Mouse (Mus musculus) megakaryocyte-erythroid progenitor cell, adult 5-6 weeks (primary cell): ENCODE data around the gene Gpr179. TPM values are rescaled to one million over a fixed set of nuclear protein-coding genes. Genes with fewer than 3 reads are reported as not detected.

ENCODE experiments used
- ATAC-seq: replicated peaks from 2 replicates; pipeline ENCODE4 v1.8.0; 2016; ENCODE audit warnings: mild to moderate bottlenecking, inconsistent platforms; ENCODE audit not compliant: severe bottlenecking, poor library complexity, low FRiP score, low TSS enrichment
- total RNA-seq, 2 experiments: library from RNA; stranded (forward) in 1 of 2; stranded (reverse) in 1 of 2; fragments of 200-1000, 215-1000 nt in 1 of 2; fragments of >200 nt in 1 of 2; fragmentation: Nextera tagmentation in 1 of 2; gene quantifications; 2 replicates each; pipeline ENCODE4 v1.2.3; 2014 to 2017

The Gpr179 gene
- total RNA-seq, 2 experiments from 2014 or later = not detected

DNA sequence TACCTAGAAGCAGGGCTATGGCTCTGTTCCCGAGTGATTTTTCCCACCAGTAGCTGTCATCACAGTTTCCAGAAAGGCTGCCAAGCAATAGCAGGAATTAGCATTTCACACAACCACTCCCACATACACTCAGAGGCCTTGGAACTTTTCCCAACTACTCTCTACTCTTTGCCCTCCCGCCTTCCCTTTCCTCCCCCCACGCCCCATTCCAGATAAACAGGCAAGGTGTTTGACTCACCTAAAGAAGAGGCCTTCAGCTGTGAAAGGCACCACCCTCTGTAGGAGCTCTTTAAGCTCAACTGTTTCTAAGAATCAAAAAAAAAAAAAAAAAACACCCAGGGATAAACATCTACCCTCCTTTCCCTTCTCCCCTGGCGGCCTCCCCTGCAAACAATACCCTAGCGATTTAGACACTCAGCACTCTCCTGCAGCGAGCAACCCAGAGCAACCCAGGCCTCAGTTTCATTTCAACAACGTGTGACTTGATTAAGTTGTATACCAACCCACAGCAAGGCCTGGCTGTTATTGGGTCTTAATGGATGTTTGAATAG is 49.6 kb downstream of the Gpr179 start:
- no peak for ATAC-seq

DNA sequence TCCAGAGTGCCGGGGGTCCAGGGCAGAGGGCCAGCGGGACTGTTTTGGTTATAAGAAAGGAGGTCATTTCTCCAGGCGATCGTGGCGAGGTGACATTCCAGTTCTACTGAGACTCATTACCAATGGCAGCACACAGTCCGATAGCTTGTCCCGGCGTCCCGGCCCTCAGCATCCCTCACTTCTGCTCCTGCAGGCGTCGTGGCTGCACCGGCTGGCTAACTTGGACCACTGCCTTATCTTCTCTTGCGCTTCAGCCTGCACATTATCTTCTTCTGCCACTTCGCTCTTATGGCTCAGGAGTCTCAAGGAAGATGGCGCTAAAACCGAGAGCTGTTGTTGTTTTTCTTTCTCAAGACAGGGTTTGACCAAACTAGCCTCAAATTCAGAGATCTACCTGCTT is 50.5 kb downstream of the Gpr179 start:
- ATAC-seq = no peak

DNA sequence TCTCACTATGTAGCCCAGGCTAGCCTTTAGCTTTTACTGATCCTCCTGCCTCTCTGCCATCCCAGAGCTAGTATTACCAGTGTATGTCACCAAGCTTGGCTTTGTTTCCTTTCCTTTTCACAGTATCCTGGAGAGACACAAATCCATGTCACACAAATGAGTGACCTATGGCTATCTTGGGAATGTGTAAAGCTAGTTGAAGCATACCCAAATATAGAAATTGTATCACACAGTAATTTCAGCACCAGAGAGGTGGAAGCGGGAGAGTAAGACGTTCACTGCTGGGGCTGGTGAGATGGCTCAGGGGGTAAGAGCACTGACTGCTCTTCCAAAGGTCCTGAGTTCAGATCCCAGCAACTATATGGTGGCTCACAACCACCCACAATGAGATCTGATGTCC is 51.9 kb downstream of the Gpr179 start:
- no peak for ATAC-seq

DNA sequence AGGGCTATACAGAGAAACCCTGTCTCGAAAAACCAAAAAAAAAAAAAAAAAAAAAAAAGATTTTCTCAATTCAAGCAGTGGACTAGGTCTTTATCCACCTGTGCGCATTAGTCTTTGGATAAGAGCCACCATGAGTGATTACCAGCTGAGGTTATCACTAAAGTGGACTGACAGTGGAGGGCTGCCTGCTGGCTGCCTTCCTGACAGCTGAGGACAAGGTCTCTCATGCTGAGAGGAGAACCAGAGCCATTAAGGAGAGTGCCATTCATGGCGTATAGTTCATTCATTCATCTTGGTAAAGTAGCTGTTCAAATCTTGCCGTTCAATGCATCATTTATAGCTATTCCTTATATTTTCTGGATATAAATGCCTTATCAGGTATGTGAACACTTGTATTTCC is 55.3 kb downstream of the Gpr179 start:
- no peak for ATAC-seq

DNA sequence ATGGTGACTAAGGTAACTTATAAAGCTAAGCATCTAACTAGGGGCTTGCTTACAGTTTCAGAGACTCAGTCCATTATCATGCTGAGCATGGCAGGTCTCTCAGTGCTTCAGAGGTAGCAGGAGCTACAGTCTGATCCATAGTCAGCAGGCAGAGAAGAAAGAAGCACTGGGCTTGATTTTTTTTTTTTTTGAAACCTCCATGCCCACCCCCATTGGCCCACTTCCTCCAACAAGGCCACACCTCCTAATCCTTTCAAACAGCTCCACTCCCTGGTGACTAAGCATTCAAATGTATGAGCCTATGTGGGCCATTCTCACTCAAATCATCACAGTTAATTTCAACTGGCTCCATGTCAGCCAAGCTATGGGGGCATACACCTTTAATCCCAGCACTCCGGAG is 59.1 kb downstream of the Gpr179 start:
- no peak for ATAC-seq

DNA sequence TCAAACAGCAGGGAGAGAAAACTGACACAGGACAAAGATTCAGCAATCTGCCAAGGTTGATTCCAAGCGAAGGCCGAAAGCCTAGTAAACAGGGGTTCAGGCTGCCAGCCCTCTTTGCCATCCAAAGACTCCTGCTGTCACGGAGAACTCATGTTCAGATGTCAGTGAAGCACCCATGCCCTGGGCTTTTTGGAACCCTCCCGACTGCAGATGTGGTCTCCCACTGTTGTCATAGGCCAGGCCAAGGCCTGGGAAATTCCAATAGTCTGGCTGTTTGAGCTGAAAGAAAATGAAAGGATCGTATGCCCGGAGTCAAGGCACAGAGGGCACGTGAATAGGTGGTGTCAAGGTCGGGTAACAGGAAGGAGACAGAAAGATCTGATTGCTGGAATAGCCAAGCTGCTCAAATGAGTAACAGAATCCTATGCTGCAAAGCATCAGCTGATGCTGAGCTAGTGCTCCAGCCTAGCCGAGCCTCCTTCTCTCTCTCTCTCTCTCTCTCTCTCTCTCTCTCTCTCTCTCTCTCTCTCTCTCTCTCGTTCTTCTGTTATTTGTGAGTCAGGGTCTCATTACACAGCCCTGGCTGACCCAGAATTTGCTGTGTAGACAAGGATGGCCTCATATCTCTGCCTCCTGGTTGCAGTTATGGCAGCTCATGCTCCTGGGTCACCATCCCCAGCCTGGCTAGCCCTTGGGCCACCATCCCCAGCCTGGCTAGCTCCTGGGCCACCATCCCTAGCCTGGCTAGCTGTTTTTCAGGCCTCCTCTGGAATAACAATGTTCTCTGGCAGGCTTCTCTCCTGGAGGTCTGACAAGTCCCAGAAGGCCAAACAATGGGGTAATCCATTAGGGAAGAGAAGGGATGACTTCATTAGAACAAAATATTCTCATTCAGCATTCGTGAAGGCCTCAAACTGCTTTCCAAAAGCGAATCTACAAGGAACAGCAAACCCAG is 62.3 kb downstream of the Gpr179 start:
- ATAC-seq = no peak

DNA sequence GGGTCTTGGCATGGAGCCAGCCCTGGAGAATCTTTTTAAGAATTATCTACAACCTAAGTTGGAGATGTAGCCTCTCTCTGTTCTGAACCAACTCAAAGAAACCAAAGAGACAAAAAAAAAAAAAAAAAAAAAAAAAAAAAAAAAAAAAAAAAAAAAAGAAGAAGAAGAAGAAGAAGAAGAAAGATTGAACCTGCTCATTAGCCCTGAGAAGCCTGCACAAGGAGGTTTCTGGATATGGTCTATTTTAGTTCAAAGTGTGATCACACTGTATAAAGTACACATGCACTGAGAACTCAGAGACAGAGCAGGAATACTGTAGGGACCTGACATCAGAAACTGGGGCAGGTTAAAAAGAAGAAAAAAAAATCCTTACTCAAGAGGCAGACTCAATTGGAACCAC is 64.2 kb downstream of the Gpr179 start:
- ATAC-seq = no peak

DNA sequence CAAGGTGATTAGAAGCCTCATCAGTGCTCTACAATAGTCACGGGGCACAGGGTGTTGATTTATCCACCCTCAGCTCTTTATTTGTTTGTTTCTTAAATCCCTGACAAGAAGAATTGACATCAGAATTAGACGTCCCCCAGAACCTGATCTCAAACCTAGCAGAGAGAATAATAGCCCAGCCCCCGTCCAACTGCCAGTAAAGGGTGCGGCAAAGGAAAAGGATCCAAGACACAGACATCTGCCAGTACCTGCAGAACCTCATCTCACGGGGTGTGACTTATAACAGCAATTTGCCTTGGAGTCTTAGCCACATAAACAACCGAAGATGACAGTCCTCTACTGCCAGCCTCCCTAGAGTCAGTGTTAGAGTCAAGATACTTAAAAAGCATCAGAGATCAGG is 64.9 kb downstream of the Gpr179 start:
- no peak for ATAC-seq

DNA sequence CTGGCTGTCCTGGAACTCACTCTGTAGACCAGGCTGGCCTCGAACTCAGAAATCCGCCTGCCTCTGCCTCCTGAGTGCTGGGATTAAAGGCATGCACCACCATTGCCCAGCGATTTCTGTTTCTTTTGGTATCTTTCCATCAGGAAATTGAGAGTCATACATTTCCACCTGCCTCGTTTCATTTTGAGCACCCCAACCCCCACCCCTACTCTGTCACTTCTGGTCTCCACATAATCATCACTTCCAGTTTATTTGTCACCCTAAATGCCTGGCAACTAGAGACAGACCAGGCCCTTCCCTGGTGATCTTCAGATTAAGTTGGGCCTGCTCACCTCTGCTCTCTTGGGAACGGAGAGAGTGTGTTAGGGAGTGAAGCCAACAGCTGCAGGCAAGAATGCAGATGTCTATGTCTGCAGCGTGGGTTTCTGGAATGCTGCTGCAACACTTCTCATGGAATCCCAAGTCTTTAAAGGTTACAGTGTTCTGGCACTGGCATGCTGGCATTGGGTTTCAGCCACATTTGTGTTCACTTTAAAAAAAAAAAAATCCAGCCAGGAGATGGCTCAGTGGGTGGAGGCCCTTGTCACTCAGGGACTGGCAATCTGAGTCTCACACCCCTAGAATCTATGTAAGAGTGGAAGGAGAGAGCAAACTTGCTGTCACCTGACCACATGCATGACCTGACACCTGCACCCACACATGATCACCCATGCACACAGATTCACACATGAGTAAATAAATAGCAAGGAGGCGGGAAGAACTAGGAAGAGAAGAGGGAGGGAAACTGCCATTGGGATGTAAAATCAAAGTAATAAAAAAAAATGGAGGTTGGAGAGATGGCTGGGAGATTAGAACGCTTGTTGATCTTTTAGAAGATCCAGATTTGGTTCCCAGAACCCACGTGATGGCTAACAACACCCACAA is 65.8 kb downstream of the Gpr179 start:
- no peak for ATAC-seq

DNA sequence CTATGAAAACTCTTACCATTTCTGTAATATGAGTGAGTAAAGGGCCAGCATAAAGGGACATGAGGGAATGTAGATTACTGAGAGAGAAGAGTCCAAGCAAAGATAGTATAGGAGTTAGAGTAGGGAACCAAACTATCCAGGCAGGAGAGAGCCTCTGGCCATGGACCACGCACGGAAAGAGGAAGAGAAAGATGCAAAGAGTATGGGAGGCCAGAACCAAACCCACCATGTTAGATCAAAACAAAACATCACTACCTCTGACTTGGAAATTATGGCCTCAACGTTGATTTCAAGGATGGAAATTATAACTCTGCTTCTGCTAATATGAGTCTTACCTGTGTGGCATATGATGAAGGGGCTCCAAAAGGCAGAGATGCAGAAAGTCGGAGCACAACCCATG is 67.0 kb downstream of the Gpr179 start:
- no peak for ATAC-seq

DNA sequence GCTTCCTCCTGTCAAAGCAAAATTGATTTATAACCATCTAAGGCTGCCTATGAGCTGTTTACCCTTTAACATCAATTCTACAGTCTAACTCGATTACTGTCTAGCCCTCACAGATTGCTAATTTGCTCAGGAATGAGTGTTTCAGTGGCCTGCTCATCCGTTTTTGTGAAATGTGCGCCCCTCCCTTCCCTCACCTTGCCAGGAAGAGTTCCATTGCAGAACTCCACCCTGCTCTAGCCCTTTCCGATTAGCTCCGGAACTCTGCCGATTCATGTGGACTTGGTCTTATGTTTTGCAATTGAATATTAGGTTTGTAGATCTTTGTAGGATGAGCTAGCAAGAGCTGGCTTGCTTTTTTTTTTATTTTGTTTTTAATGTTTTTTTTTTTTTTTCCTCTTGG is 69.7 kb downstream of the Gpr179 start:
- ATAC-seq = no peak

Other genes with a start within 250 kb of the Gpr179 start
- 0.96 and 1.9 TPM in 2 replicates for gene Tbx21, start 236.7 kb downstream of the Gpr179 start, total RNA-seq (2014; fragmentation: Nextera tagmentation)
- 0.30 and 0.61 TPM in 2 replicates for gene Tbx21, start 236.7 kb downstream of the Gpr179 start, total RNA-seq (2017)
- 0.89 TPM in 1 of 2 replicates, not detected in the other for gene Tbkbp1, start 200.6 kb downstream of the Gpr179 start, total RNA-seq (2014; fragmentation: Nextera tagmentation)
- 0.23 TPM in 2 replicates for gene Tbkbp1, start 200.6 kb downstream of the Gpr179 start, total RNA-seq (2017)
- 185 and 196 TPM in 2 replicates for gene Kpnb1, start 164.2 kb downstream of the Gpr179 start, total RNA-seq (2014; fragmentation: Nextera tagmentation)
- gene Kpnb1, start 164.2 kb downstream of the Gpr179 start, total RNA-seq (2017) = 436 and 446 TPM in 2 replicates
- gene Npepps, start 71.4 kb downstream of the Gpr179 start, total RNA-seq (2014; fragmentation: Nextera tagmentation) = 32.5 and 34.5 TPM in 2 replicates
- 19.8 and 25.0 TPM in 2 replicates for gene Npepps, start 71.4 kb downstream of the Gpr179 start, total RNA-seq (2017)
- 38.2 and 48.4 TPM in 2 replicates for gene Mrpl45, start 36.4 kb downstream of the Gpr179 start, total RNA-seq (2014; fragmentation: Nextera tagmentation)
- 23.2 and 34.7 TPM in 2 replicates for gene Mrpl45, start 36.4 kb downstream of the Gpr179 start, total RNA-seq (2017)
- 6.0 and 15.8 TPM in 2 replicates for gene Socs7, start 10.5 kb upstream of the Gpr179 start, total RNA-seq (2014; fragmentation: Nextera tagmentation)
- 9.0 and 11.8 TPM in 2 replicates for gene Socs7, start 10.5 kb upstream of the Gpr179 start, total RNA-seq (2017)
- gene Arhgap23, start 63.5 kb upstream of the Gpr179 start, total RNA-seq (2014; fragmentation: Nextera tagmentation) = 18.4 and 22.3 TPM in 2 replicates
- 3.9 and 14.5 TPM in 2 replicates for gene Arhgap23, start 63.5 kb upstream of the Gpr179 start, total RNA-seq (2017)
- gene 4933428G20Rik, start 148.3 kb upstream of the Gpr179 start, total RNA-seq (2014; fragmentation: Nextera tagmentation) = not detected in 2 replicates
- not detected in 2 replicates for gene 4933428G20Rik, start 148.3 kb upstream of the Gpr179 start, total RNA-seq (2017)
- not detected in 2 replicates for gene Srcin1, start 224.1 kb upstream of the Gpr179 start, total RNA-seq (2014; fragmentation: Nextera tagmentation)
- not detected in 2 replicates for gene Srcin1, start 224.1 kb upstream of the Gpr179 start, total RNA-seq (2017)